Mouse (Mus musculus) urinary bladder, postnatal 10 days (tissue): ENCODE measurements around the gene Taz.

Experiments used
- DNase-seq: peaks from one replicate; pipeline ENCODE4 v3.0.0; 2022; ENCODE audit warnings: low spot score

Gene Taz

DNA sequence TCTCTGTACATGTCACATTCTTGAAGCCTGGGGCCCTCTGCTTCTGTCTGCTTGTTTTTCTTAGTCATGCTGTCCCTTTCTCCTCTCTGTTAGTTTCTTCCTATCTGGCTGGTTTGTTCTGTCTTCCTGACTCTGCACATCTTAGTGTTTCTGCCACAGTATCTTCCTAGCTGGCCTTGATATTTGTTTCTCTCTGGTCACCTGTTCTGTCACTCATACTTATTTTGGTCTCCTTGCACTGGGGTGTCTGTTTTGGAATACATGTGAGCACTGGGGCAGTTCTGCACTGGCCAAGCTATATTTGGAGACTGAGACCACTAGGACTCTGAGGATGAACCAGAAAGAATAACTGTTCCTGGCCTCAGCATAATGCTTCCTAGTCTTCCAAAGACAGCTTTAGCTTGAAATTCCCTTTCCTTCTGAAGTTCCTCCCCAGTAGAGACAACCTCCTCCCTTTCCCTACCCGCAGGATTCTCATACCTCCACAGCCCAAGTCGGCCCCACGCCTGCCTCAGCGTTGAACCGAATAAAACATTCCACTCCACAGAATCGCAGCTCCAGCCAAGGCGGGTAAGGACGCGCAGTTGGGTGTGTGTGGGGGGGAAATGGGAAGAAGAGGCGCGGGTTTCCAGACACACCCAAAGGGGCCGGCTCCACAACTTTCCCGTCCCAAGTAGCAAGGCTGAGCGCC is 526 bp upstream of the Taz start:
- DNase-seq = no peak

DNA sequence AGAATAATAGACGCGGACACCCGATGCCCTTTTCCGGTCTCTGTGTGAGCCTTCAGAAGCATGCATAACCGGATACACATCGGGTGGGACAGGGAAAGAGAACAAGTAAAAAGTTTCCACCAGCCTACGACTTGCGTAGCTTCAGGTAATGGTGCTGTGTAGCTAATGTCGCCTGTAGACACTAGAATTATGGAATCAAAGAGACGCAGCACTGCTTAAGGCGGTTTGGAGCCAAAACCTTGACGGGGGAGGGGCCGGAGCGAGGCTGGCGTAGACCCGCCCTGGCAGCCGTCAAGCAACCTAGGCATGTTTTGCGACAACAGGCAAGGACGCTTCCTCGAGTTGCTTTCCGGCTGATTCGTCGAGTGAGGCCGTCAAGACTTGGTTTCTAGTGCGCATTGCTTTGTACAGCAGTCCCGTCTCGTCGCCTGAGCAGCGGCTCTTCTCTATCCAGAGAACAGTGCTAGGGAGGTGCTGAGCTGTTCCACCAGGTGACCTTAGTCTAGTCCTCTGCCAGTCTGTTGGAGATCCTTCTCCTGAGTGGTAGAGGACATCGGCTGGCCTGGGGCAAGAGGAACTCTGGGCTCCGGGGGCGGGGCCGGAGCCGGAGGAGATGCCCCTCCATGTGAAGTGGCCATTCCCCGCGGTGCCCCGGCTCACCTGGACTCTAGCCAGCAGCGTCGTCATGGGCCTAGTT is 831 bp downstream of the Taz start:
- DNase-seq = peak; percentile 35

DNA sequence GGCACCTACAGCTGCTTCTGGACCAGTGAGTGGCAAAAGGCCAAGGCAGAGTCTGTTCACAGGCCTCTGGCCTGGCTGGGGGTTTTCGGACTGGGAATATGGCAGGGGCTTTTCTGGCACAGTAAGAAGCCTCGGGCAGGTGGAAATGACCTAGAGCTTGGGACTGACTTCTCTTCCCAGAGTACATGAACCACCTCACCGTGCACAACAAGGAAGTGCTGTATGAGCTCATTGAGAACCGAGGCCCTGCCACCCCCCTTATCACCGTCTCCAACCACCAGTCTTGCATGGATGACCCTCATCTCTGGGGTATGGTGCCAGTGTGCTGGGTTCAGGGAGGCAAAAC is 1.4 kb downstream of the Taz start:
- DNase-seq = no peak

DNA sequence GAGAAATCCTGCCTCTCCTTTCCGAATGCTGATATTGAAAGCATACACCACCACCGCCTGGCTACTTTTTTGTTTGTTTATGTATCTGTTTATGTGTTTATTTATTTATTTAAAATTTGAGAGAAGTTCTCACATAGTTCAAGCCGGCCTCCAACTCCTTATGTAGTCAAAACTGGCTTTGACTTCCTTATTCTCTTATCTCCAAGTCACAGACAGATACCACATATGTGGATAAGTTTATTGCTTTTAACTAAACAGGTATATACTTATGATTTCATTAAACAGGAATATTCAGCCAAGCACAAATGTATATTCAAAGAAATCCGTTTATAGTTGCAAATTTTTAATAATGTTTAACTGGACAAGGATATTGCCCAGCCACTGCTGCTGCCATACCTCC is 11.7 kb downstream of the Taz start:
- DNase-seq = no peak

DNA sequence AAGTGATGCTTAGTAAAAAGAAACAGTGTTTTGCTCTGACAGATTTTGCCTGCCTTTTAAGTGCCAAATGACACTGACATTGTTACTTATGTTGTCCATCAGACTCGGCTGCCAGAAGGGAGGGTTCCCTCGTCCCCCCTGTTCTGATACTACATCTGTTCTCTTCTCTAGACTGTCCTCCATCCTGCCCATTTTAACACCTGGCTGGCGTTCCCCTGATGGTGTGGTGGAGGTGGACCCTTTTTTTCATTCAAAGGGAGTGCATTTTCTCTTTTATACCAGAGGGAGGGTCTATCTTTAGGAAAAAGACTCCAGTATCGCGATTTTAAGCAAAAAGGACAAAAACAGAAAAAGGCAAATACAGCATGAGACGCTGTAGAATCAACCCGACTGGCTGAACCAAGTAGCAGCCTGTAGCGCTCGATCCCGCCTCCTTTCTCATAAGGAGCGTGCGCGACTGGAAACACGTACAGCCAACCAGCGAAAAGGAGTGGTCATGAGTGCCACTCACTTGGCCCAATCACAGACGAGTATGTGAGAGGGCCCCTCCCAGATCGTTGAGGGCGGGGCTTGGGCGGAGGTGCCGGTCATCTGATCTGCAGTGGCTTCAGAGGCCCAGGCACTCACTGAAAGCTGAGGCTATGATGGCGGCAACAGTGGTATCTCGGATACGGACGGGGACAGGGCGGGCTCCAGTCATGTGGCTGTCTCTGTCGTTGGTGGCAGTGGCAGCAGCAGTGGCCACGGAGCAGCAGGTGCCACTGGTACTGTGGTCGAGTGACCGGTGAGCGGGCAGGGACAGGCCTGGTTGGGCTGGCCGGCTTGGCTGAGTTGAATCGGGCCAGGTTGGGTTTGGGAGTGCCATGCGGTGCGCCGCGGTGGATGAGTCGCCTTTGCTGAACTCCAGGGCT is 15.1 kb downstream of the Taz start, which contains the start of gene Atp6ap1:
Atp6ap1 (plus strand) TSS at position 560 of the 911 bp plus-strand sequence.
- peak; percentile 72 for DNase-seq

DNA sequence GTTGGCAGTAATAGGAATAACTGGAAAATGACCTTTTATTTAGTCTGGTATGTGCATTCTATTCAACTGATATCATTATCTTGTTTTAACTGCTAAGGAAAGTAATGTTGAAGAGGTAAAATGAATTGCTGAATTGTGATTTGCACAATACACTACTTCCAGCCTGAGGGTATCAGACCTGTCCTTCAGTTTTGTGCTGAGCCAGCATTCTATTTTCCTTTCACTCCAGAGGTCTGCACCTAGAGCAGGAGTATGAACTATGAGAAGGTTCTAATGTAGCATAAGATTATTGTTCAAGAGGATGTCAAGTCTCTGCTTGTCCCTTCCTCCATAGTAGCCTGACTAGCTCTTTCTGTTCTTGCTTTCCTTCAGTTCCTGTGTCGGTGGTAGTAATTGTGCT is 16.6 kb downstream of the Taz start:
- DNase-seq = no peak

DNA sequence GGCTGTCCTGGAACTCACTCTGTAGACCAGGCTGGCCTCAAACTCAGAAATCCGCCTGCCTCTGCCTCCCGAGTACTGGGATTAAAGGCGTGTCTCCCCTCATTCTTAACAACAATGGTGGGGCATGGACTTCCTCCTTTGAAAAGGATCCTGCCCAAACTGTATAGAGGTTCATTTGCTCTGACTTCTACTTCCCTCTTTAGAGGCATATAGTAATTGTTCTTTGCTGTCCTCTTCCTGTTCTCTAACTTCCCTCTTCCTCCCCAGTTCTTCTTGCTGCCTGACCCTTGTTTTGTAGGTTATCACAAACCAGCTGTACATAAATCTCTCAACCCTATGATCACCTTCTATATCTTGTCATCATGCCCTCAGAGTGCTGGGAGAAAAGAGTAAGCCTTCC is 18.0 kb downstream of the Taz start:
- DNase-seq = no peak

DNA sequence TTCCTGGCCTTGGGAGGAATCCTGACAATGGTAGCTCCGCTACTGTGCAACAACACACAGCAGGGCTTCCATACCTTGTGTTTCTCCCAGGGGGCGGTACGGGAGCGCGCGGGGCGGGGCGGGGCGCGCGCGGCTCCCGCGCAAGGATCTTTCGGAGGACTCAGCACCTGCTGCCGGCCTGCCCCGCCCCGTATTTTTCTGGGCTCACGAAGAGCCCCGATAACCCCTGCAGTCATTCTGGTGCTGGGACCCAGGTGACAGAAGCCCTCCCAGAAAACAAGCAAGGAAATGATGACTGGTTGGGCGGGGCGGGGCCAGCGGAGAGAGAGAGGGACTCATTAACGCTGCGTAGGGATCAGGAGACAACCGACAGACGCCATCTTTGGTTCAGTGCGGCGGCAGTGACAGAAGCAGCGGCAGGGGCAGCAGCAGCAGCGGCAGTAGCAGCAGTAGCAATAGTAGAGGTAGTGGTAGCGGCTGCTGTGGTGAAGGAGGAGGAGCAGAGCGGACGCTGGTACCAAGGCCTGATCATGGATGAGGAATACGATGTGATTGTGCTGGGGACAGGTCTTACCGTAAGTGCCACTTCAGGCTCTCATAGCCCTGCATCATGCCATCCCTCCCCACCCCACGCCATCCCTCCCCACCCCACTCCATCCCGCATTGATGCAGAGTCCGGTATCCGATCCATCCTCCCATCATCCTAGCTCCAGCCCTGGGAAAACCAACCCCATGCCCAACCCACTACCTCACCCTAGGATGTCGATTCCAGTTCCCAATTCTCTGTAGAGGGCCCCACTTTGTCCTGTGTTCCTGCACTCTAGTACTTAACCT is 23.4 kb downstream of the Taz start, which contains the start of gene Gdi1:
Gdi1 (plus strand) TSS at position 132 of the 834 bp plus-strand sequence.
- peak; percentile 15 for DNase-seq

DNA sequence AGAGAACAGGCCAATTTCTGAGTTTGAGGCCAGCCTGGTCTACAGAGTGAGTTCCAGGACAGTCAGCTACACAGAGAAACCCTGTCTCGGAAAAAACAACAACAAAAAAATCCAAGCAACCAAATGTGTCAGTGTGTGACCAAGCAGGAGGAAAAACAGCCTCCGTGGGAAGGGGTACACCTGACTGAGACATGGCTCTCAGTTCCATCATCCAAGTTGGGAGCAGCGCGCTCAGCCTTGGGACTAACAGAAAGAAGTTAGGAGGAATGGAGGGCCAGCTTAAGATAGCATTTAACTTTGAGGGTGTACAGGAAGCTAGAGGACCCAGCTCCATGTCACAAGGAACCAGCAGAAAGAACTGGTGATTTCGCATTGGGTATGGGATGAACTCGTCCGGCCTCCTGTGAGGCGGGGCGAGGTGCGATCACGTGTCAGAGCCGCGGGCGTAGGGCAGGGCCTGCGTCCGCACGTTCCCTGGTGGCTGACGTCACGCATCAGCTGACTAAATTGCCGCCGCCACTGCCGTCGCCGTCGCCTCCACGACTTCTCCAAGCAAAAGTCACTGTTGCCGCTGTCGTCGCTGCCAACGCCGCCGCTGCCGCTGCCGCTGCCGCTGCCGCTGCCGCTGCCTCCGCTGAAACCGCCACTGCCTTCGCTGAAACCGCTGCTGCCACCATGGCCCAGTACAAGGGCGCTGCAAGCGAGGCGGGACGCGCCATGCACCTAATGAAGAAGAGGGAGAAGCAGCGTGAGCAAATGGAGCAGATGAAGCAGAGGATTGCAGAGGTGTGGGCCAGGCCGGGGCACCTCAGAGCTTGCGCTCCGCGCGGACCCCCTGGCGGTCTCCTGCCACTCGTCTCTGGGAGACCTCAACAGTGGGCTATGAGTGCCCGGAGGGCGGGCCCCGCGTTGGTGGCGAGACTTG is 31.1 kb downstream of the Taz start, which contains the start of gene Fam50a:
Fam50a (plus strand) TSS at position 494 of the 925 bp plus-strand sequence.
- peak; percentile 43 for DNase-seq

DNA sequence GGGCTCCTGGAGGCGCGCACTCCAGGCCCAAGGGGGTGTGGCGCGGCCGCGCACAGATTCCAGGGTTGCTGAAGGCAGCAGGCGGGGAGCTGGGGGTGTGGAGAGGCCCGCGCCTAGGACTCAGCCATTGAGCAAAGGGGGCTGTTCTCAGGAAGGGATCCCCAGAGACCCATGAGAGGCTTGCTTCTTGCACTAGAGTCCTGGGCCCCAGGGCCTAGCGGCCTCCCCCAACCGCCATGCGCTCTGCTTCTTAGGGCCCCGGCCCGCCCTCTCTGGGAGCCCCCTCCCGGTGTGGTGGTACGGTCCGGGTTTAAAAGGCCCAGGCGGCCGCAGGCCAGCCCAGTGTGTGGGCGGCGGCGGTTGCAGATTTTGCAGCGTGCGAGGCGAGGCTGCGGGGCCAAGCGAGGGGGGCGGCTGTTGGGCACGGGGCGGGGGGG is 47.0 kb downstream of the Taz start, which contains the start of gene Plxna3:
Plxna3 (plus strand) TSS at position 342 of the 437 bp plus-strand sequence.
- no peak for DNase-seq

DNA sequence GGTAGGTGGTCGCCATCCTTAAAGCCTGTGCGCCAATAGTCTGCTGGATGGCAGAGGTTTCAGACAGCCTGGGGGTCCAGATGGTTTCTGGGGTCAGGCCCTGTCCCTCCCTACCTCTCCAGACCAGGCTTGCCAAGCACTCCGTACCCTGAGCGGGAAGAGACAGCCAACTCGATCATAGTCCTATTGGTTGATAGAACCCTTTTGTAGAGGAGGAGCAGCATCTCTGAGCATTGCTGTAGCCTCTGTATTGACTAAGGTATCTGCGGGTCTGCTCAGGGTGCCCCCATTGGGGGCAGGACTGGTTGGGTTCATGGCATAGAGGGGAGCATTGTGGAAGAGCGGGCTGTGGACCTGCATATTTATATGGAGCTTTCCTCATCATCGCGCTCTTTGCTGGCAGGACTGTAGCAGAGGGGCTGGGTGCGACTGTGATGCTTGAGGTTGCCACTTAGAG is 47.5 kb downstream of the Taz start:
- no peak for DNase-seq

DNA sequence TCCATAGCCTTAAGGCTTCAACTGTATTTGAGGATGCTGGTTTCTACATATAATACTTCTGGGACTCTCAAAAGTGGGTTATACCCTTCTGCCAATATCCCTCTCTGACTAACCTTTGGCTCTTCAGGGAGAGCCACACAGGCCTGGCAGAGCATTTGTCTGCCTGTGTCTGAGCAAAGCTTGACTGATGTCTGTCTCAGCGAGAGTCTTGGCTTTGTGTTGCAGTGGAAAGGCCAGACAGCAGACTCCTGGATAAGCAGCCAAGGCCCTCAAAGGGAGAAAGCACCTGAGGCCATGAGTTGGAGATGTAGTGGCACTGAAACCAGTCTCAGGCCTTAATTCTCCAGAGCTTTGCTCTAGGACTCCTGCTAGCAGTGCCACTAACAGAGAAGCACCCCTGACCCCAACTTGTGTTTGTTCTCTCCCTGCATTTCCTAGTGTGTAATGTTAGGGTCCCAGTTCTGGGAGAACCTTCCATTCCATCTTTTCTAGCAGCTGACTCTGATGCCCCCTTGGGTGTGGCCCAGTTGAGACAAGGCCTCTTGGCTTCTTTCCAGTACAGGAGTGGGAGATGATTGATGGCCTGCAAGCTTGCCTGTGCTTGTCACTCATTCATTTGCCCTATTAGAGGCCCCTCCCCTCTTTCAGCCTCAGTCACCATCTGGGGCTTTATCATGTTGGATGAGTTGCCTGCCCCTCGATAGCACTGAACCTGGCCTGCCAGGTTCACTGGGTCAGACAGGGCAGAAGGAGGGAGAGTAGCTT is 48.6 kb downstream of the Taz start:
- DNase-seq = no peak
